Mouse (Mus musculus): ENCODE measurements around the gene Fam129a.

DNA sequence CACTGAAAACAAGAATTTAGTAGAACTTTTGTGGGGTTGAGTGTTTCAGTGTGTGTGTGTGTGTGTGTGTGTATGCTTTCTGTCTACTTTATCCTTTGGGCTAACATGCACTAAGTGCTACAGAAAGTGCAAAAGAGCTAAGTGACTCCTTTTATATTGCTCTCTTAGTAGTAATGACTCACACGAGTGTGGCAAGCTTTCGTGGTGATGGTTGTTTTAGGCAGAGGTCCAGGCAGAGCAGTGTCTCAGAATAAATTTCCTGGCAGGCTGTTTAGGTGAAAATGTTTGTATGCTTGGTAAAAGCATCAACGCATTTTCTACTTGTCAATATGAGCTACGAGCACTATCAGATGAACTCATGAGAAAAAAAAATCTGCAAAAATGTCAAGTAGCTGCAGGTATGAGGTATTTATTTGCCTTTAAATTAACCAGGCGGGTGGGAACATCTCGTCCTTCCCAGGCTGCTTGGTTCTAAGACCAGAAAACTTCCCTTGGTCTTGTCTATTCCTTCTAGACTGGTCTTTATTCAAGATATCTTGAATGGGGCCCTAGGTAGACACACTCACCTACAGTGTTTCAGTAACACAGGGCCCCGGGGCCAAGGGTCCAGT, 119.7 kb downstream of the Fam129a start:
- TF ChIP-seq POLR2A (IDR thresholded peaks at IDR 0.05; ENCODE audit: insufficient read depth, low read length) (no peak), EP300 (IDR thresholded peaks at IDR 0.05; ENCODE audit: insufficient read depth, low read depth, low read length) (no peak), CTCF (IDR thresholded peaks at IDR 0.05; ENCODE audit: low read depth, low read length) (no peak)

Data from ES-Bruce4 (cell line).